Mouse (Mus musculus): ENCODE results near the gene Nostrin.

The Nostrin gene

GRCm38 (mm10) chr2:69205185-69205584 is 69.6 kb downstream of the Nostrin start:
- DNase-seq (ENCODE audit: low spot score in 2 of 2), result no peak

GRCm38 (mm10) chr2:69205791-69206351 is 70.3 kb downstream of the Nostrin start, which contains the start of gene Spc25:
Gene Spc25, minus strand, starts transcription at chr2:69206194.
- DNase-seq (ENCODE audit: low spot score in 2 of 2), result peak; percentile 73 to 85

GRCm38 (mm10) chr2:69206523-69206922 is 70.9 kb downstream of the Nostrin start:
- peak in 1 of 2 experiments; percentile 3 for DNase-seq (ENCODE audit: low spot score in 2 of 2)

- DNase-seq (ENCODE audit: low spot score in 2 of 2), result no peak
These were observed 74.1 kb downstream of the Nostrin start for GRCm38 (mm10) chr2:69209684-69210083.

GRCm38 (mm10) chr2:69210773-69211172 is 75.2 kb downstream of the Nostrin start, which contains the start of gene G6pc2:
Gene G6pc2, plus strand, starts transcription at chr2:69211073.
- no peak for DNase-seq (ENCODE audit: low spot score in 2 of 2)

GRCm38 (mm10) chr2:69212652-69213051 is 77.1 kb downstream of the Nostrin start:
- no peak for DNase-seq (ENCODE audit: low spot score in 2 of 2)

- no peak for DNase-seq (ENCODE audit: low spot score in 2 of 2)
These were observed 79.6 kb downstream of the Nostrin start for GRCm38 (mm10) chr2:69215242-69215641.

- no peak for DNase-seq (ENCODE audit: low spot score in 2 of 2)
These were observed 86.3 kb downstream of the Nostrin start for GRCm38 (mm10) chr2:69221868-69222416.

GRCm38 (mm10) chr2:69222815-69223214 is 87.2 kb downstream of the Nostrin start:
- no peak for DNase-seq (ENCODE audit: low spot score in 2 of 2)

- no peak for DNase-seq (ENCODE audit: low spot score in 2 of 2)
These were observed 89.1 kb downstream of the Nostrin start for GRCm38 (mm10) chr2:69224724-69225123.

- DNase-seq (ENCODE audit: low spot score in 2 of 2), result no peak
These were observed 91.3 kb downstream of the Nostrin start for GRCm38 (mm10) chr2:69226876-69227275.

- DNase-seq (ENCODE audit: low spot score in 2 of 2), result no peak
These were observed 93.0 kb downstream of the Nostrin start for GRCm38 (mm10) chr2:69228635-69229034.

- no peak for DNase-seq (ENCODE audit: low spot score in 2 of 2)
These were observed 94.5 kb downstream of the Nostrin start for GRCm38 (mm10) chr2:69230137-69230536.

- no peak for DNase-seq (ENCODE audit: low spot score in 2 of 2)
These were observed 96.5 kb downstream of the Nostrin start for GRCm38 (mm10) chr2:69232101-69232500.

GRCm38 (mm10) chr2:69234976-69235678 is 99.5 kb downstream of the Nostrin start:
- no peak for DNase-seq (ENCODE audit: low spot score in 2 of 2)
